Mouse (Mus musculus): ENCODE results near the gene Cep170b.

GRCm38 (mm10) chr12:112772306-112772705 lies 52.1 kb downstream of the Cep170b start:
- TF ChIP-seq CTCF (IDR thresholded peaks at IDR 0.05; ENCODE audit: insufficient read depth, low read length) (no peak), POLR2A (IDR thresholded peaks at IDR 0.05; ENCODE audit: borderline replicate concordance, extremely low read depth, low read depth, low read length) (no peak)

All from lung, adult 2 months (tissue).